ENCODE assay signal across 9 mouse cellular contexts in genomic region chr5:144267535-144268241, GRCm38 (mm10). TPM values are rescaled to one million over a fixed set of nuclear protein-coding genes. Genes with fewer than 3 reads are reported as not detected.
DNase-seq lines count a peak whose midpoint lies in the region; ATAC-seq and TF ChIP-seq lines count a peak whose summit lies in the region.
"Had no signal": no experiment of that assay in that cellular context is flagged by ENCODE, and none has a peak within 500 bp of the region (broad histone marks: within the 10 kb centered on the region; RNA-seq: fewer than 3 reads in every experiment).

No protein-coding gene starts in this region.

- H3K4me3 ChIP-seq in kidney, embryonic 14.5 days (ENCODE audit: low read length), result no peak overlapping the region
- no peak overlapping the region for H3K4me3 ChIP-seq in E14TG2a.4 (replicated peaks; ENCODE audit: low read length)
- no peak overlapping the region for H3K4me3 ChIP-seq in stomach, postnatal 0 days (ENCODE audit: low read depth, low read length)
- H3K4me3 ChIP-seq: midbrain, embryonic 12.5 days had no signal

- H3K4me1 ChIP-seq in kidney, embryonic 14.5 days (ENCODE audit: control insufficient read depth, insufficient read depth, low read length), result 0 out of 2 replicates have a peak, but pooled peaks cover 3% of the 10 kb centered on the region
- H3K4me1 ChIP-seq in E14TG2a.4 (replicated peaks; ENCODE audit: low read depth, low read length), result peaks cover 33% of the 10 kb centered on the region
- H3K4me1 ChIP-seq in stomach, postnatal 0 days (replicated peaks; ENCODE audit: control insufficient read depth, insufficient read depth), result no peaks in the 10 kb centered on the region

- no peaks in the 10 kb centered on the region for H3K27me3 ChIP-seq in kidney, embryonic 14.5 days (ENCODE audit: control insufficient read depth, insufficient read depth, low read length)
- no peaks in the 10 kb centered on the region for H3K27me3 ChIP-seq in E14TG2a.4 (ENCODE audit: insufficient read depth, low read length)
- no peaks in the 10 kb centered on the region for H3K27me3 ChIP-seq in stomach, postnatal 0 days (ENCODE audit: control insufficient read depth, insufficient read depth, low read length)
- H3K27me3 ChIP-seq: midbrain, embryonic 12.5 days had no signal

- no peaks in the 10 kb centered on the region for H3K9me3 ChIP-seq in kidney, embryonic 14.5 days (ENCODE audit: control insufficient read depth, low read length)
- H3K9me3 ChIP-seq in E14TG2a.4 (ENCODE audit: low read length), result no peaks in the 10 kb centered on the region
- no peaks in the 10 kb centered on the region for H3K9me3 ChIP-seq in stomach, postnatal 0 days (ENCODE audit: control insufficient read depth, low read length)
- H3K9me3 ChIP-seq: midbrain, embryonic 12.5 days had no signal

- TF ChIP-seq CTCF in E14TG2a.4 (conservative IDR thresholded peaks at IDR 0.05; ENCODE audit: low read length), result peak; percentile 24
- no peak for TF ChIP-seq CTCF in stomach, postnatal 0 days (IDR thresholded peaks at IDR 0.05; ENCODE audit: low read depth)

- H3K27ac ChIP-seq in kidney, embryonic 14.5 days (ENCODE audit: low read depth, low read length), result no peak overlapping the region
- no peak overlapping the region for H3K27ac ChIP-seq in stomach, postnatal 0 days (replicated peaks)
- H3K27ac ChIP-seq: midbrain, embryonic 12.5 days had no signal

- no peak overlapping the region for H3K4me2 ChIP-seq in kidney, embryonic 14.5 days (replicated peaks; ENCODE audit: low read depth, low read length)
- no peak overlapping the region for H3K4me2 ChIP-seq in stomach, postnatal 0 days (replicated peaks; ENCODE audit: low read depth)
- H3K4me2 ChIP-seq: midbrain, embryonic 12.5 days had no signal

- no peak for TF ChIP-seq EP300 in stomach, postnatal 0 days (optimal IDR thresholded peaks at IDR 0.05)

- H3K9ac ChIP-seq in kidney, embryonic 14.5 days (ENCODE audit: low read depth, low read length), result no peak overlapping the region
- no peak overlapping the region for H3K9ac ChIP-seq in stomach, postnatal 0 days (ENCODE audit: low read length)
- H3K9ac ChIP-seq: midbrain, embryonic 12.5 days had no signal

- no peak for ATAC-seq in kidney, embryonic 14.5 days (ENCODE audit: low FRiP score, low TSS enrichment)
- ATAC-seq in stomach, postnatal 0 days (ENCODE audit: low FRiP score, low TSS enrichment), result peak; percentile 12
- ATAC-seq in erythroid progenitor cell, adult 5-6 weeks (replicated peaks; ENCODE audit: low FRiP score, poor library complexity, severe bottlenecking), result no peak

- peaks cover 49% of the 10 kb centered on the region for H3K36me3 ChIP-seq in kidney, embryonic 14.5 days (ENCODE audit: control insufficient read depth, insufficient read depth, low read length)
- peaks cover 66% of the 10 kb centered on the region for H3K36me3 ChIP-seq in E14TG2a.4 (ENCODE audit: insufficient read depth, low read length)
- H3K36me3 ChIP-seq in stomach, postnatal 0 days (ENCODE audit: control insufficient read depth, insufficient read depth, low read length), result peaks cover 16% of the 10 kb centered on the region

- DNase-seq in kidney, adult 11 months, result peak; percentile 67
- peak; percentile 27 for DNase-seq in c-Kit-positive CD71-positive TER-119-positive erythroid progenitor cells, embryonic 14.5 days (ENCODE audit: low spot score)
- DNase-seq in kidney, postnatal 10 days, result peak; percentile 84
- DNase-seq in stomach, postnatal 0 days (ENCODE audit: low spot score), result no peak
- DNase-seq in yolk sac, embryonic 10.5 days (ENCODE audit: low spot score), result no peak

- WGBS in kidney, embryonic 14.5 days, result 73% methylated on average over 8 of the region's 8 CpGs
- WGBS in stomach, postnatal 0 days, result 75% methylated on average over 8 of the region's 8 CpGs

RNA-seq across cellular contexts. Expression of gene Bri3, which starts 23.5 kb away (rescaled TPM):
- 136 and 148 TPM in 2 replicates for polyA plus RNA-seq in kidney, embryonic 14.5 days (2014; fragmentation: Nextera tagmentation; extraction: Ambion mirVana)
- 197 and 214 TPM in 2 replicates for polyA plus RNA-seq in stomach, postnatal 0 days (2015; fragmentation: Nextera tagmentation; extraction: Ambion mirVana)
- total RNA-seq in erythroid progenitor cell, adult 5-6 weeks (2015; ENCODE audit: low replicate concordance), result 20.1 and 20.5 TPM in 2 replicates
- total RNA-seq in erythroid progenitor cell, adult 5-6 weeks (2017; ENCODE audit: low replicate concordance), result 3.0 and 4.9 TPM in 2 replicates

RNA-seq across cellular contexts. Expression of gene Tecpr1, which starts 44.3 kb away (rescaled TPM):
- polyA plus RNA-seq in kidney, embryonic 14.5 days (2014; fragmentation: Nextera tagmentation; extraction: Ambion mirVana), result 13.9 and 16.4 TPM in 2 replicates
- 15.4 and 16.9 TPM in 2 replicates for polyA plus RNA-seq in stomach, postnatal 0 days (2015; fragmentation: Nextera tagmentation; extraction: Ambion mirVana)
- 2.9 and 8.3 TPM in 2 replicates for total RNA-seq in erythroid progenitor cell, adult 5-6 weeks (2015; ENCODE audit: low replicate concordance)
- 2.1 and 6.2 TPM in 2 replicates for total RNA-seq in erythroid progenitor cell, adult 5-6 weeks (2017; ENCODE audit: low replicate concordance)

Comparison
In these comparisons a context has a peak if more than half of its experiments do, and no peak if none do; other contexts are left out.
1. DNase-seq: peak in kidney, adult 11 months (single experiment), c-Kit-positive CD71-positive TER-119-positive erythroid progenitor cells, embryonic 14.5 days (single experiment) and kidney, postnatal 10 days (single experiment); none in stomach, postnatal 0 days (single experiment) and yolk sac, embryonic 10.5 days (single experiment).